Mouse (Mus musculus): ENCODE measurements around the gene Dpep1. TPM values are rescaled to one million over a fixed set of nuclear protein-coding genes. Genes with fewer than 3 reads are reported as not detected.
A peak's percentile ranks its signal among the peaks of the same experiment; 100 is the strongest.

Dpep1 gene
- polyA plus RNA-seq (2015; fragmentation: Nextera tagmentation; extraction: Ambion mirVana): 0.14 and 0.40 TPM in 2 replicates

- H3K27ac ChIP-seq (ENCODE audit: low read length): no peak within 1 kb of the TSS
- H3K4me3 ChIP-seq (ENCODE audit: low read depth, low read length): no peak within 1 kb of the TSS
- H3K4me1 ChIP-seq (ENCODE audit: control insufficient read depth, insufficient read depth, low read length): no peaks in the 10 kb centered on the region
- no peak within 1 kb of the TSS for H3K4me2 ChIP-seq (ENCODE audit: low read length)
- H3K36me3 ChIP-seq (ENCODE audit: control insufficient read depth, insufficient read depth, low read length): no peaks in the 10 kb centered on the region
- no peaks in the 10 kb centered on the region for H3K9me3 ChIP-seq (replicated peaks; ENCODE audit: control insufficient read depth, low read length, poor library complexity, severe bottlenecking)
- WGBS: 54% methylated on average over 19 of the region's 19 CpGs
- H3K27me3 ChIP-seq (ENCODE audit: control insufficient read depth, insufficient read depth, low read depth, low read length): no peaks in the 10 kb centered on the region
- no peak for ATAC-seq
- no peak within 1 kb of the TSS for H3K9ac ChIP-seq (ENCODE audit: low read depth, low read length)
Measured at GRCm38 (mm10) chr8:123185566-123186409, at the start of gene Dpep1. Gene Dpep1 (plus strand): TSS chr8:123186242.

GRCm38 (mm10) chr8:123136287-123136686 lies 49.8 kb upstream of the Dpep1 start:
- ATAC-seq: no peak
- H3K4me1 ChIP-seq (ENCODE audit: control insufficient read depth, insufficient read depth, low read length): peaks cover 18% of the 10 kb centered on the region
- H3K9ac ChIP-seq (ENCODE audit: low read depth, low read length): no peak overlapping the region
- H3K4me2 ChIP-seq (ENCODE audit: low read length): no peak overlapping the region
- no peak overlapping the region for H3K4me3 ChIP-seq (ENCODE audit: low read depth, low read length)
- 85% methylated on average over 9 of the region's 9 CpGs for WGBS
- no peaks in the 10 kb centered on the region for H3K27me3 ChIP-seq (ENCODE audit: control insufficient read depth, insufficient read depth, low read depth, low read length)
- no peaks in the 10 kb centered on the region for H3K36me3 ChIP-seq (ENCODE audit: control insufficient read depth, insufficient read depth, low read length)
- H3K9me3 ChIP-seq (replicated peaks; ENCODE audit: control insufficient read depth, low read length, poor library complexity, severe bottlenecking): no peaks in the 10 kb centered on the region
- H3K27ac ChIP-seq (ENCODE audit: low read length): no peak overlapping the region; the same call in 1 of the 2 replicates

- Histone ChIP-seq H3K9ac (ENCODE audit: low read depth, low read length) (no peak overlapping the region), H3K9me3 (replicated peaks; ENCODE audit: control insufficient read depth, low read length, poor library complexity, severe bottlenecking) (no peaks in the 10 kb centered on the region), H3K27me3 (ENCODE audit: control insufficient read depth, insufficient read depth, low read depth, low read length) (no peaks in the 10 kb centered on the region), H3K4me3 (ENCODE audit: low read depth, low read length) (no peak overlapping the region), H3K27ac (ENCODE audit: low read length) (no peak overlapping the region; the same call in 1 of the 2 replicates), H3K4me2 (ENCODE audit: low read length) (no peak overlapping the region), H3K36me3 (ENCODE audit: control insufficient read depth, insufficient read depth, low read length) (no peaks in the 10 kb centered on the region), H3K4me1 (ENCODE audit: control insufficient read depth, insufficient read depth, low read length) (peaks cover 18% of the 10 kb centered on the region)
- no peak for ATAC-seq
- 17% methylated on average over 2 of the region's 2 CpGs for WGBS
Measured at GRCm38 (mm10) chr8:123137645-123138077, 48.4 kb upstream of the Dpep1 start.

DNA sequence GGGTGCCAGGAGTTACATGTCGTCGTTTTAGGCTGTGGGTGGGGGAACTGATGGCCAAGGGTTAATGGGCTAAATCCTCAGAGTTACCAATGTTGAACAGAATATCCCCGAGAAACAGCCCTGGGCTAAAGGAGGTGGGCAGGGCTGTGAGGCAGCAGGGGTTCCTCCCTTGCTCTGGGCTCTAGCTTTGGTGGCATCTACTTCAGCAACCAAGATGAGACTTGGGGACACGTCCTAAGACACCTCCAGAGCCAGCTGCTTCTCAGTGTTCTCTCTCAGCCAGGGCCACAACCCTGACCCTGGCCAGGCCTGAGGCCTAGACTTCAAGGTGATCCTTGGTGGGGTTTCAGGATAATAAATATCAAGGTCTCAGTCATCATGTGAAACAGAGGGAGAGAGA lies 47.3 kb upstream of the Dpep1 start:
- 63% methylated on average over 4 of the region's 4 CpGs for WGBS
- no peak overlapping the region for H3K4me3 ChIP-seq (ENCODE audit: low read depth, low read length)
- H3K27ac ChIP-seq (ENCODE audit: low read length): no peak overlapping the region
- ATAC-seq: no peak
- no peak overlapping the region for H3K4me2 ChIP-seq (ENCODE audit: low read length)
- H3K4me1 ChIP-seq (ENCODE audit: control insufficient read depth, insufficient read depth, low read length): peaks cover 18% of the 10 kb centered on the region
- no peaks in the 10 kb centered on the region for H3K36me3 ChIP-seq (ENCODE audit: control insufficient read depth, insufficient read depth, low read length)
- H3K9me3 ChIP-seq (replicated peaks; ENCODE audit: control insufficient read depth, low read length, poor library complexity, severe bottlenecking): no peaks in the 10 kb centered on the region
- no peak overlapping the region for H3K9ac ChIP-seq (ENCODE audit: low read depth, low read length)
- no peaks in the 10 kb centered on the region for H3K27me3 ChIP-seq (ENCODE audit: control insufficient read depth, insufficient read depth, low read depth, low read length)

- no peaks in the 10 kb centered on the region for H3K36me3 ChIP-seq (ENCODE audit: control insufficient read depth, insufficient read depth, low read length)
- H3K4me2 ChIP-seq (ENCODE audit: low read length): no peak overlapping the region
- WGBS: 75% methylated on average over 14 of the region's 14 CpGs
- no peaks in the 10 kb centered on the region for H3K27me3 ChIP-seq (ENCODE audit: control insufficient read depth, insufficient read depth, low read depth, low read length)
- H3K27ac ChIP-seq (ENCODE audit: low read length): no peak overlapping the region
- H3K4me3 ChIP-seq (ENCODE audit: low read depth, low read length): no peak overlapping the region
- H3K9me3 ChIP-seq (replicated peaks; ENCODE audit: control insufficient read depth, low read length, poor library complexity, severe bottlenecking): no peaks in the 10 kb centered on the region
- no peak for ATAC-seq
- H3K4me1 ChIP-seq (ENCODE audit: control insufficient read depth, insufficient read depth, low read length): peaks cover 5% of the 10 kb centered on the region
- no peak overlapping the region for H3K9ac ChIP-seq (ENCODE audit: low read depth, low read length)
Measured at GRCm38 (mm10) chr8:123141741-123142462, 44.1 kb upstream of the Dpep1 start.

- H3K27me3 ChIP-seq (ENCODE audit: control insufficient read depth, insufficient read depth, low read depth, low read length): no peaks in the 10 kb centered on the region
- no peak overlapping the region for H3K27ac ChIP-seq (ENCODE audit: low read length)
- 66% methylated on average over 6 of the region's 6 CpGs for WGBS
- no peak overlapping the region for H3K4me3 ChIP-seq (ENCODE audit: low read depth, low read length)
- no peaks in the 10 kb centered on the region for H3K9me3 ChIP-seq (replicated peaks; ENCODE audit: control insufficient read depth, low read length, poor library complexity, severe bottlenecking)
- ATAC-seq: no peak
- no peaks in the 10 kb centered on the region for H3K36me3 ChIP-seq (ENCODE audit: control insufficient read depth, insufficient read depth, low read length)
- H3K4me1 ChIP-seq (ENCODE audit: control insufficient read depth, insufficient read depth, low read length): no peaks in the 10 kb centered on the region
- H3K4me2 ChIP-seq (ENCODE audit: low read length): no peak overlapping the region
- no peak overlapping the region for H3K9ac ChIP-seq (ENCODE audit: low read depth, low read length)
Measured at GRCm38 (mm10) chr8:123145279-123145678, 40.8 kb upstream of the Dpep1 start.

DNA sequence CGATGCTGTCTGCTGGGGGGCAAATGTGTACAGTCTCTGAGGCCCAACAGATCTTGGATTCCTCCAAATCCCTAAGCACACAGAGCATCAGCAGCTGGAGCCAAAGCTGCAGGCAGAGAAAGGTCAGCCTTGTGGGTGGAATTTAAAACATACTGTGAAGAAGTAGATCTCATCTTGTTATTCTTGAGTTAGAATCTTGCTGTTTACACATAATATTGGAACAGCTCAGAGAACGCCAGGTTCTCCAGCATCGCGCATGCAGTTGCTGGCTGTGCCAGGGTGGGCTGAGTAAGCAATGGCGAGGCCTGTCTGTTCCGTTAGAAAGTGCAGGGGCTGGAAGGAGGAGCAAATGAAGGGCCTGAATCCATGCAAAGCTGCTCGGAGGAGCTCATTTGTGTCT lies 39.7 kb upstream of the Dpep1 start:
- Histone ChIP-seq H3K27ac (ENCODE audit: low read length) (peak overlapping the region; percentile 31; the same call in 1 of the 2 replicates), H3K36me3 (ENCODE audit: control insufficient read depth, insufficient read depth, low read length) (no peaks in the 10 kb centered on the region), H3K27me3 (ENCODE audit: control insufficient read depth, insufficient read depth, low read depth, low read length) (no peaks in the 10 kb centered on the region), H3K9me3 (replicated peaks; ENCODE audit: control insufficient read depth, low read length, poor library complexity, severe bottlenecking) (no peaks in the 10 kb centered on the region), H3K4me1 (ENCODE audit: control insufficient read depth, insufficient read depth, low read length) (no peaks in the 10 kb centered on the region), H3K4me3 (ENCODE audit: low read depth, low read length) (no peak overlapping the region), H3K4me2 (ENCODE audit: low read length) (no peak overlapping the region), H3K9ac (ENCODE audit: low read depth, low read length) (no peak overlapping the region)
- no peak for ATAC-seq
- WGBS: 73% methylated on average over 7 of the region's 7 CpGs

- 70% methylated on average over 9 of the region's 9 CpGs for WGBS
- H3K9me3 ChIP-seq (replicated peaks; ENCODE audit: control insufficient read depth, low read length, poor library complexity, severe bottlenecking): no peaks in the 10 kb centered on the region
- H3K27me3 ChIP-seq (ENCODE audit: control insufficient read depth, insufficient read depth, low read depth, low read length): no peaks in the 10 kb centered on the region
Measured at GRCm38 (mm10) chr8:123150737-123151171, 35.3 kb upstream of the Dpep1 start.

DNA sequence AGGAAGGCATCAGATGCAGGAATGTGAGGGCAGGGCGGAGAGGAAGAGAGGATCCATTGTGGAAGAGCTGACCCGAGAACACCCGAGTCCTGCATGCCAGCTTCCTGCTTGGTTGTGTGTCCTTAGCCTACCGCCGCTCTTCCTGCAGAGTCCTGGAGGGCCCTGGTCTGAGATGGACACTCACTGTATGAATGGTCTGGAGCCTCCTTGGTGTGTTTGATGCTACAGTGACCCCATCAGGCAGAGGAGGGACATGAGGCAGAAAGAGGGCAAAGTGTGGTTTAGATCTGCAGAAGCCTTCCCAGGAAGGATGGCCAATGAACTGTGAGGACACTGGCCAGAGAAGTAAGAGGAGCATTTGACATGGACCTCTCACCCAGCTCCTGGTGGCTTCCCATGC lies 30.9 kb upstream of the Dpep1 start:
- no peaks in the 10 kb centered on the region for H3K36me3 ChIP-seq (ENCODE audit: control insufficient read depth, insufficient read depth, low read length)
- no peak overlapping the region for H3K4me3 ChIP-seq (ENCODE audit: low read depth, low read length)
- 71% methylated on average over 5 of the region's 5 CpGs for WGBS
- H3K4me2 ChIP-seq (ENCODE audit: low read length): no peak overlapping the region
- no peaks in the 10 kb centered on the region for H3K27me3 ChIP-seq (ENCODE audit: control insufficient read depth, insufficient read depth, low read depth, low read length)
- no peak overlapping the region for H3K9ac ChIP-seq (ENCODE audit: low read depth, low read length)
- H3K27ac ChIP-seq (ENCODE audit: low read length): no peak overlapping the region
- no peaks in the 10 kb centered on the region for H3K9me3 ChIP-seq (replicated peaks; ENCODE audit: control insufficient read depth, low read length, poor library complexity, severe bottlenecking)
- H3K4me1 ChIP-seq (ENCODE audit: control insufficient read depth, insufficient read depth, low read length): no peaks in the 10 kb centered on the region
- ATAC-seq: no peak

More at GRCm38 (mm10) chr8:123150737-123151171, 35.3 kb upstream of the Dpep1 start:
- Histone ChIP-seq H3K4me3 (ENCODE audit: low read depth, low read length) (no peak overlapping the region), H3K27ac (ENCODE audit: low read length) (no peak overlapping the region), H3K4me1 (ENCODE audit: control insufficient read depth, insufficient read depth, low read length) (no peaks in the 10 kb centered on the region), H3K36me3 (ENCODE audit: control insufficient read depth, insufficient read depth, low read length) (no peaks in the 10 kb centered on the region), H3K9ac (ENCODE audit: low read depth, low read length) (no peak overlapping the region), H3K4me2 (ENCODE audit: low read length) (no peak overlapping the region)
- no peak for ATAC-seq

All from midbrain, embryonic 16.5 days (tissue).